In the genomic region with DNA sequence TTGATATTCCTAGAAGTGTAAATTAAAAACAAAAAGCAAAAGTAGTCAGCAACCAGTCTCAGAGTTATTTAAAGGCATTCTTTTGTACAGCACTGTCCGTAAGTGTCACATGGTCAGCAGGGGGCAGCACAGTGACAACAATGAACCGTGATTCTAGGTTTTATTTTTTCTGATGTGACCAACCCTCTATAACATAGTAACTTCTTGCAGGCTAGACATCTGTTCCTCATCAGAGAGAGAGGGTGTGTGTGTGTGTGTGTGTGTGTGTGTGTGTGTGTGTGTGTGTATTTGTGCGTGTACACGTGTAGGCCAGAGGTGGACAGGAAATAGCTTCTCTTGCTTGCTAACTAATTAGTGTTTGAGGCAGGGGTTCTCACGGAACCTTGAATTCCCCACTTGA, we compare ENCODE assay signal across 9 mouse cellular contexts. TPM values are rescaled to one million over a fixed set of nuclear protein-coding genes. Genes with fewer than 3 reads are reported as not detected.
DNase-seq lines count a peak whose midpoint lies in the region; ATAC-seq and TF ChIP-seq lines count a peak whose summit lies in the region.
"Had no signal": no experiment of that assay in that cellular context is flagged by ENCODE, and none has a peak within 500 bp of the region (broad histone marks: within the 10 kb centered on the region; RNA-seq: fewer than 3 reads in every experiment).

No protein-coding gene starts in this region.

- H3K27me3 ChIP-seq in intestine, postnatal 0 days (replicated peaks; ENCODE audit: control insufficient read depth, insufficient read depth, low read length), result no peaks in the 10 kb centered on the region
- no peaks in the 10 kb centered on the region for H3K27me3 ChIP-seq in intestine, embryonic 15.5 days (replicated peaks)
- H3K27me3 ChIP-seq in myocyte (ENCODE audit: control insufficient read depth, insufficient read depth, insufficient read length), result no peaks in the 10 kb centered on the region
- H3K27me3 ChIP-seq: midbrain, embryonic 12.5 days had no signal

- no peak for TF ChIP-seq POLR2A in myocyte (IDR thresholded peaks at IDR 0.05; ENCODE audit: insufficient read length, low read depth)

- H3K4me1 ChIP-seq in intestine, postnatal 0 days (replicated peaks; ENCODE audit: control insufficient read depth, insufficient read depth, low read length), result no peaks in the 10 kb centered on the region
- no peaks in the 10 kb centered on the region for H3K4me1 ChIP-seq in intestine, embryonic 15.5 days (replicated peaks)
- H3K4me1 ChIP-seq: midbrain, embryonic 12.5 days had no signal

- WGBS in intestine, postnatal 0 days, result 65% methylated on average over 5 of the region's 5 CpGs
- WGBS in intestine, embryonic 15.5 days, result 81% methylated on average over 5 of the region's 5 CpGs

- DNase-seq in ES-CJ7 (ENCODE audit: low read depth, low spot score), result peak; percentile 69
- peak; percentile 72 for DNase-seq in cerebellum, adult 9-10 months
- DNase-seq in gastrocnemius, postnatal 14 days, result peak; percentile 49
- DNase-seq in left cerebral cortex, adult 11 months (ENCODE audit: low spot score), result peak; percentile 30
- peak; percentile 53 for DNase-seq in thymus, postnatal 25 days

- H3ac ChIP-seq in myocyte (ENCODE audit: control insufficient read depth, insufficient read length), result no peak overlapping the region

- no peak overlapping the region for H3K4me2 ChIP-seq in intestine, postnatal 0 days (replicated peaks; ENCODE audit: low read depth)
- no peak overlapping the region for H3K4me2 ChIP-seq in intestine, embryonic 15.5 days (replicated peaks)
- H3K4me2 ChIP-seq in myocyte (ENCODE audit: low read depth), result no peak overlapping the region
- H3K4me2 ChIP-seq: midbrain, embryonic 12.5 days had no signal

- H3K9ac ChIP-seq in intestine, postnatal 0 days (ENCODE audit: low read depth, low read length), result no peak overlapping the region
- H3K9ac ChIP-seq in intestine, embryonic 15.5 days, result no peak overlapping the region
- H3K9ac ChIP-seq: midbrain, embryonic 12.5 days had no signal

- no peaks in the 10 kb centered on the region for H3K79me2 ChIP-seq in myocyte (ENCODE audit: control insufficient read depth, insufficient read depth)

- intact Hi-C loops in gastrocnemius, postnatal 14 days (cut with DNase I; ENCODE audit: low total_unique reads), result loop anchor here (5.0 kb wide), 1 partner anchor 210 kb away; no protein-coding TSS in a partner anchor

- H3K4me3 ChIP-seq in intestine, postnatal 0 days (ENCODE audit: low read depth, low read length), result no peak overlapping the region
- no peak overlapping the region for H3K4me3 ChIP-seq in intestine, embryonic 15.5 days (replicated peaks)
- H3K4me3 ChIP-seq in myocyte, result no peak overlapping the region
- H3K4me3 ChIP-seq: midbrain, embryonic 12.5 days had no signal

- no peak overlapping the region for H3K27ac ChIP-seq in intestine, postnatal 0 days (ENCODE audit: low read depth, low read length)
- H3K27ac ChIP-seq in intestine, embryonic 15.5 days, result no peak overlapping the region
- H3K27ac ChIP-seq: midbrain, embryonic 12.5 days had no signal

- TF ChIP-seq CTCF in intestine, postnatal 0 days (IDR thresholded peaks at IDR 0.05; ENCODE audit: low read depth), result peak; percentile 71

- H3K9me3 ChIP-seq in intestine, postnatal 0 days (ENCODE audit: control insufficient read depth), result no peaks in the 10 kb centered on the region
- no peaks in the 10 kb centered on the region for H3K9me3 ChIP-seq in intestine, embryonic 15.5 days
- H3K9me3 ChIP-seq: midbrain, embryonic 12.5 days had no signal

- no peaks in the 10 kb centered on the region for H3K36me3 ChIP-seq in intestine, postnatal 0 days (ENCODE audit: control insufficient read depth, insufficient read depth)
- H3K36me3 ChIP-seq in intestine, embryonic 15.5 days, result no peaks in the 10 kb centered on the region
- H3K36me3 ChIP-seq in myocyte (ENCODE audit: control insufficient read depth, insufficient read depth), result no peaks in the 10 kb centered on the region

- ATAC-seq in intestine, postnatal 0 days, result no peak
- no peak for ATAC-seq in intestine, embryonic 15.5 days

TF ChIP-seq in myocyte, 11 proteins besides CTCF, POLR2A, EP300 and RAD21:
- TF ChIP-seq POLR2AphosphoS2 (IDR thresholded peaks at IDR 0.05; ENCODE audit: insufficient read length, low read depth) (no peak), USF1 (IDR thresholded peaks at IDR 0.05; ENCODE audit: low read depth) (peak; percentile 28)
TF ChIP-seq in myocyte: peak in this region for 1.

RNA-seq across cellular contexts. Expression of a gene that starts 38.7 kb away (rescaled TPM):
- polyA plus RNA-seq in intestine, postnatal 0 days (2015; fragmentation: Nextera tagmentation; extraction: Ambion mirVana), result 1.6 and 1.8 TPM in 2 replicates
- polyA plus RNA-seq in intestine, embryonic 15.5 days (2015; fragmentation: Nextera tagmentation; extraction: Ambion mirVana), result 5.4 and 7.0 TPM in 2 replicates
- 1 to 10 TPM; 1.8 to 3.2 TPM for total RNA-seq in gastrocnemius, postnatal 14 days (2021)
- polyA plus RNA-seq in myocyte (2012; fragmentation: generic; extraction: Trizol), result 0.31 TPM
